Mouse (Mus musculus): Measurements from ENCODE around the gene Tspan5. TPM values are rescaled to one million over a fixed set of nuclear protein-coding genes. Genes with fewer than 3 reads are reported as not detected.

The Tspan5 gene
- polyA plus RNA-seq, 1 experiment from 2014 or later, result 11.5 TPM

- ATAC-seq, result peak; percentile 31
- Histone ChIP-seq H3K9me3 (ENCODE audit: control insufficient read depth, low read length) (no peaks in the 10 kb centered on the region; the same call in 1 of the 2 replicates), H3K27me3 (replicated peaks; ENCODE audit: control insufficient read depth, insufficient read depth, low read length) (no peaks in the 10 kb centered on the region), H3K4me3 (ENCODE audit: low read length) (no peak overlapping the region), H3K4me1 (ENCODE audit: control insufficient read depth, insufficient read depth, low read length) (0 out of 2 replicates have a peak, but pooled peaks cover 5% of the 10 kb centered on the region), H3K9ac (ENCODE audit: low read depth, low read length) (no peak overlapping the region), H3K36me3 (ENCODE audit: control insufficient read depth, insufficient read depth, low read length) (no peaks in the 10 kb centered on the region), H3K27ac (ENCODE audit: low read length) (no peak overlapping the region), H3K4me2 (ENCODE audit: low read depth, low read length) (no peak overlapping the region)
- 77% methylated on average over 13 of the region's 13 CpGs for WGBS
Measured at GRCm38 (mm10) chr3:138813139-138813810, 71.3 kb downstream of the Tspan5 start.

GRCm38 (mm10) chr3:138814457-138814856 lies 72.5 kb downstream of the Tspan5 start:
- 70% methylated on average over 5 of the region's 5 CpGs for WGBS
- Histone ChIP-seq H3K36me3 (ENCODE audit: control insufficient read depth, insufficient read depth, low read length) (no peaks in the 10 kb centered on the region), H3K27me3 (replicated peaks; ENCODE audit: control insufficient read depth, insufficient read depth, low read length) (no peaks in the 10 kb centered on the region), H3K9ac (ENCODE audit: low read depth, low read length) (no peak overlapping the region), H3K9me3 (ENCODE audit: control insufficient read depth, low read length) (no peaks in the 10 kb centered on the region; the same call in 1 of the 2 replicates), H3K4me2 (ENCODE audit: low read depth, low read length) (no peak overlapping the region), H3K4me1 (ENCODE audit: control insufficient read depth, insufficient read depth, low read length) (0 out of 2 replicates have a peak, but pooled peaks cover 5% of the 10 kb centered on the region), H3K27ac (ENCODE audit: low read length) (no peak overlapping the region), H3K4me3 (ENCODE audit: low read length) (no peak overlapping the region)
- ATAC-seq, result no peak

GRCm38 (mm10) chr3:138815127-138815837 lies 73.3 kb downstream of the Tspan5 start:
- Histone ChIP-seq H3K9ac (ENCODE audit: low read depth, low read length) (no peak overlapping the region), H3K36me3 (ENCODE audit: control insufficient read depth, insufficient read depth, low read length) (no peaks in the 10 kb centered on the region), H3K4me2 (ENCODE audit: low read depth, low read length) (no peak overlapping the region), H3K27ac (ENCODE audit: low read length) (no peak overlapping the region), H3K4me1 (ENCODE audit: control insufficient read depth, insufficient read depth, low read length) (0 out of 2 replicates have a peak, but pooled peaks cover 5% of the 10 kb centered on the region), H3K4me3 (ENCODE audit: low read length) (no peak overlapping the region), H3K9me3 (ENCODE audit: control insufficient read depth, low read length) (no peaks in the 10 kb centered on the region; the same call in 1 of the 2 replicates), H3K27me3 (replicated peaks; ENCODE audit: control insufficient read depth, insufficient read depth, low read length) (no peaks in the 10 kb centered on the region)
- WGBS, result 69% methylated on average over 7 of the region's 7 CpGs
- no peak for ATAC-seq

GRCm38 (mm10) chr3:138816888-138817656 lies 75.1 kb downstream of the Tspan5 start:
- Histone ChIP-seq H3K4me1 (ENCODE audit: control insufficient read depth, insufficient read depth, low read length) (peaks cover 12% of the 10 kb centered on the region), H3K36me3 (ENCODE audit: control insufficient read depth, insufficient read depth, low read length) (no peaks in the 10 kb centered on the region), H3K4me3 (ENCODE audit: low read length) (no peak overlapping the region), H3K27ac (ENCODE audit: low read length) (no peak overlapping the region), H3K9me3 (ENCODE audit: control insufficient read depth, low read length) (no peaks in the 10 kb centered on the region; the same call in 1 of the 2 replicates), H3K27me3 (replicated peaks; ENCODE audit: control insufficient read depth, insufficient read depth, low read length) (no peaks in the 10 kb centered on the region), H3K9ac (ENCODE audit: low read depth, low read length) (no peak overlapping the region), H3K4me2 (ENCODE audit: low read depth, low read length) (no peak overlapping the region)
- 64% methylated on average over 5 of the region's 5 CpGs for WGBS
- ATAC-seq, result no peak

- peaks cover 11% of the 10 kb centered on the region for H3K4me1 ChIP-seq (ENCODE audit: control insufficient read depth, insufficient read depth, low read length)
- no peaks in the 10 kb centered on the region for H3K27me3 ChIP-seq (replicated peaks; ENCODE audit: control insufficient read depth, insufficient read depth, low read length)
- no peak for ATAC-seq
- H3K9me3 ChIP-seq (ENCODE audit: control insufficient read depth, low read length), result no peaks in the 10 kb centered on the region; the same call in 1 of the 2 replicates
- no peaks in the 10 kb centered on the region for H3K36me3 ChIP-seq (ENCODE audit: control insufficient read depth, insufficient read depth, low read length)
- no peak overlapping the region for H3K27ac ChIP-seq (ENCODE audit: low read length)
- 80% methylated on average over 6 of the region's 6 CpGs for WGBS
- H3K4me2 ChIP-seq (ENCODE audit: low read depth, low read length), result no peak overlapping the region
- no peak overlapping the region for H3K9ac ChIP-seq (ENCODE audit: low read depth, low read length)
- H3K4me3 ChIP-seq (ENCODE audit: low read length), result no peak overlapping the region
Measured at GRCm38 (mm10) chr3:138819862-138820261, 77.9 kb downstream of the Tspan5 start.

- ATAC-seq, result no peak
- 69% methylated on average over 5 of the region's 5 CpGs for WGBS
Measured at GRCm38 (mm10) chr3:138820296-138820695, 78.3 kb downstream of the Tspan5 start.

GRCm38 (mm10) chr3:138821886-138822445 lies 80.0 kb downstream of the Tspan5 start:
- Histone ChIP-seq H3K4me3 (ENCODE audit: low read length) (no peak overlapping the region), H3K9ac (ENCODE audit: low read depth, low read length) (0 out of 2 replicates have a peak overlapping the region, but pooled peaks have one; percentile 1), H3K4me2 (ENCODE audit: low read depth, low read length) (no peak overlapping the region), H3K36me3 (ENCODE audit: control insufficient read depth, insufficient read depth, low read length) (no peaks in the 10 kb centered on the region), H3K4me1 (ENCODE audit: control insufficient read depth, insufficient read depth, low read length) (peaks cover 11% of the 10 kb centered on the region), H3K27me3 (replicated peaks; ENCODE audit: control insufficient read depth, insufficient read depth, low read length) (no peaks in the 10 kb centered on the region), H3K27ac (ENCODE audit: low read length) (no peak overlapping the region), H3K9me3 (ENCODE audit: control insufficient read depth, low read length) (no peaks in the 10 kb centered on the region)
- WGBS, result 31% methylated on average over 5 of the region's 5 CpGs
- peak; percentile 50 for ATAC-seq

More at GRCm38 (mm10) chr3:138820296-138820695, 78.3 kb downstream of the Tspan5 start:
- Histone ChIP-seq H3K4me1 (ENCODE audit: control insufficient read depth, insufficient read depth, low read length) (peaks cover 11% of the 10 kb centered on the region), H3K9ac (ENCODE audit: low read depth, low read length) (no peak overlapping the region), H3K4me2 (ENCODE audit: low read depth, low read length) (no peak overlapping the region), H3K4me3 (ENCODE audit: low read length) (no peak overlapping the region), H3K36me3 (ENCODE audit: control insufficient read depth, insufficient read depth, low read length) (no peaks in the 10 kb centered on the region), H3K9me3 (ENCODE audit: control insufficient read depth, low read length) (no peaks in the 10 kb centered on the region; the same call in 1 of the 2 replicates), H3K27ac (ENCODE audit: low read length) (no peak overlapping the region), H3K27me3 (replicated peaks; ENCODE audit: control insufficient read depth, insufficient read depth, low read length) (no peaks in the 10 kb centered on the region)

GRCm38 (mm10) chr3:138823857-138824256 lies 81.9 kb downstream of the Tspan5 start:
- H3K9me3 ChIP-seq (ENCODE audit: control insufficient read depth, low read length), result no peaks in the 10 kb centered on the region
- H3K36me3 ChIP-seq (ENCODE audit: control insufficient read depth, insufficient read depth, low read length), result no peaks in the 10 kb centered on the region
- no peak for ATAC-seq
- no peaks in the 10 kb centered on the region for H3K27me3 ChIP-seq (replicated peaks; ENCODE audit: control insufficient read depth, insufficient read depth, low read length)
- no peak overlapping the region for H3K27ac ChIP-seq (ENCODE audit: low read length)
- no peak overlapping the region for H3K9ac ChIP-seq (ENCODE audit: low read depth, low read length)
- no peak overlapping the region for H3K4me2 ChIP-seq (ENCODE audit: low read depth, low read length)
- H3K4me3 ChIP-seq (ENCODE audit: low read length), result no peak overlapping the region
- peaks cover 11% of the 10 kb centered on the region for H3K4me1 ChIP-seq (ENCODE audit: control insufficient read depth, insufficient read depth, low read length)
- WGBS, result 73% methylated on average over 9 of the region's 9 CpGs

- ATAC-seq, result no peak
- WGBS, result 88% methylated on average over 6 of the region's 6 CpGs
- H3K9me3 ChIP-seq (ENCODE audit: control insufficient read depth, low read length), result no peaks in the 10 kb centered on the region
- no peaks in the 10 kb centered on the region for H3K36me3 ChIP-seq (ENCODE audit: control insufficient read depth, insufficient read depth, low read length)
- no peaks in the 10 kb centered on the region for H3K27me3 ChIP-seq (replicated peaks; ENCODE audit: control insufficient read depth, insufficient read depth, low read length)
- H3K9ac ChIP-seq (ENCODE audit: low read depth, low read length), result no peak overlapping the region
- peaks cover 11% of the 10 kb centered on the region for H3K4me1 ChIP-seq (ENCODE audit: control insufficient read depth, insufficient read depth, low read length)
- H3K4me3 ChIP-seq (ENCODE audit: low read length), result no peak overlapping the region
- no peak overlapping the region for H3K27ac ChIP-seq (ENCODE audit: low read length)
- H3K4me2 ChIP-seq (ENCODE audit: low read depth, low read length), result no peak overlapping the region
Measured at GRCm38 (mm10) chr3:138825296-138825695, 83.3 kb downstream of the Tspan5 start.
